In genomic region chr11:94032084-94032483, GRCm38 (mm10) we compare ENCODE assay signal across 29 mouse cellular contexts.
"Had no signal": no experiment of that assay in that cellular context is flagged by ENCODE, and none has a peak within 500 bp of the region (broad histone marks: within the 10 kb centered on the region; RNA-seq: fewer than 3 reads in every experiment).

No protein-coding gene starts in this region.

- H3K27ac ChIP-seq: embryonic facial prominence, embryonic 10.5 days; embryonic facial prominence, embryonic 12.5 days; embryonic facial prominence, embryonic 13.5 days; forebrain, embryonic 10.5 days; forebrain, embryonic 12.5 days; forebrain, embryonic 13.5 days; forebrain, embryonic 15.5 days; heart, adult 2 months had no signal

- H3K4me1 ChIP-seq: embryonic facial prominence, embryonic 10.5 days; embryonic facial prominence, embryonic 12.5 days; embryonic facial prominence, embryonic 13.5 days; embryonic facial prominence, embryonic 15.5 days; forebrain, embryonic 10.5 days; forebrain, embryonic 12.5 days; forebrain, embryonic 13.5 days had no signal

- DNase-seq: cerebellum, adult 2 months; cerebellum, adult 8-10 months; cerebellum, adult 9-10 months; cerebellum, adult 9-11 months; cerebellum, postnatal 10 days; cerebellum, postnatal 14 days; cerebellum, postnatal 25 days; cerebellum, postnatal 36 days; embryo, embryonic 11 days; forebrain, postnatal 0 days; gastrocnemius, adult 2 months; gastrocnemius, postnatal 10 days; gastrocnemius, postnatal 14 days; gastrocnemius, postnatal 25 days; gastrocnemius, postnatal 36 days; heart, adult 11 months; heart, adult 18-20 months; heart, adult 2 months had no signal

- H3K27me3 ChIP-seq: embryonic facial prominence, embryonic 12.5 days; embryonic facial prominence, embryonic 13.5 days; embryonic facial prominence, embryonic 15.5 days; forebrain, embryonic 12.5 days; forebrain, embryonic 13.5 days; forebrain, embryonic 15.5 days had no signal

- H3K4me2 ChIP-seq: embryonic facial prominence, embryonic 12.5 days; embryonic facial prominence, embryonic 13.5 days; embryonic facial prominence, embryonic 15.5 days; forebrain, embryonic 12.5 days; forebrain, embryonic 13.5 days; forebrain, embryonic 15.5 days had no signal

- ATAC-seq: forebrain, embryonic 13.5 days; forebrain, embryonic 14.5 days; forebrain, embryonic 15.5 days; forebrain, embryonic 16.5 days; forebrain, postnatal 0 days had no signal

- H3K9ac ChIP-seq: embryonic facial prominence, embryonic 12.5 days; embryonic facial prominence, embryonic 13.5 days; embryonic facial prominence, embryonic 15.5 days; forebrain, embryonic 12.5 days; forebrain, embryonic 13.5 days; forebrain, embryonic 15.5 days; forebrain, postnatal 0 days had no signal

- H3K4me3 ChIP-seq: embryonic facial prominence, embryonic 10.5 days; embryonic facial prominence, embryonic 12.5 days; embryonic facial prominence, embryonic 13.5 days; embryonic facial prominence, embryonic 15.5 days; erythroblast, embryonic 14.5 days; forebrain, embryonic 10.5 days; forebrain, embryonic 12.5 days; forebrain, embryonic 13.5 days; forebrain, embryonic 15.5 days; gastrocnemius, adult 2 months; heart, adult 2 months had no signal

- H3K9me3 ChIP-seq: embryonic facial prominence, embryonic 10.5 days; embryonic facial prominence, embryonic 12.5 days; embryonic facial prominence, embryonic 13.5 days; embryonic facial prominence, embryonic 15.5 days; forebrain, embryonic 10.5 days; forebrain, embryonic 12.5 days; forebrain, embryonic 13.5 days; forebrain, embryonic 15.5 days had no signal

- H3K36me3 ChIP-seq: embryonic facial prominence, embryonic 10.5 days; embryonic facial prominence, embryonic 12.5 days; embryonic facial prominence, embryonic 13.5 days; embryonic facial prominence, embryonic 15.5 days; forebrain, embryonic 10.5 days; forebrain, embryonic 12.5 days; forebrain, embryonic 15.5 days had no signal
